Mouse (Mus musculus) layer of hippocampus, adult 9-11 months (tissue): ENCODE measurements around the gene Btrc.
"Not testable (repeated sequence)": the region's sequence is repeated elsewhere in the genome, so short reads cannot be mapped to it uniquely, and the experiment has no call there.

ENCODE experiments used
- DNase-seq: peaks from one replicate; pipeline ENCODE4 v3.0.0; 2022

Gene Btrc

GRCm38 (mm10) chr19:45363384-45363926 is at the start of gene Btrc:
Gene Btrc (plus strand): TSS chr19:45363734.
- DNase-seq, result peak; percentile 100

GRCm38 (mm10) chr19:45317473-45317882 is 46.1 kb upstream of the Btrc start:
- DNase-seq, result no peak

GRCm38 (mm10) chr19:45321062-45321461 is 42.5 kb upstream of the Btrc start:
- no peak for DNase-seq

- DNase-seq, result no peak
These were observed 34.5 kb upstream of the Btrc start for GRCm38 (mm10) chr19:45329039-45329438.

- no peak for DNase-seq
These were observed 33.7 kb upstream of the Btrc start for GRCm38 (mm10) chr19:45329748-45330298.

GRCm38 (mm10) chr19:45336718-45337117 is 26.8 kb upstream of the Btrc start:
- no peak for DNase-seq

- peak; percentile 82 for DNase-seq
These were observed 25.4 kb upstream of the Btrc start for GRCm38 (mm10) chr19:45338182-45338581.

- peak; percentile 28 for DNase-seq
These were observed 19.6 kb upstream of the Btrc start for GRCm38 (mm10) chr19:45343941-45344340.

- DNase-seq, result no peak
These were observed 15.3 kb upstream of the Btrc start for GRCm38 (mm10) chr19:45348188-45348587.

- no peak for DNase-seq
These were observed 13.1 kb upstream of the Btrc start for GRCm38 (mm10) chr19:45350456-45350855.

GRCm38 (mm10) chr19:45352706-45353105 is 10.8 kb upstream of the Btrc start:
- not testable (repeated sequence) for DNase-seq

GRCm38 (mm10) chr19:45355678-45356077 is 7.9 kb upstream of the Btrc start:
- no peak for DNase-seq

- not testable (repeated sequence) for DNase-seq
These were observed 6.7 kb upstream of the Btrc start for GRCm38 (mm10) chr19:45356868-45357267.

- no peak for DNase-seq
These were observed 3.0 kb upstream of the Btrc start for GRCm38 (mm10) chr19:45360486-45360885.

GRCm38 (mm10) chr19:45363933-45364391 is 428 bp downstream of the Btrc start:
- DNase-seq, result no peak

GRCm38 (mm10) chr19:45366651-45367050 is 3.1 kb downstream of the Btrc start:
- no peak for DNase-seq

GRCm38 (mm10) chr19:45384815-45385214 is 21.3 kb downstream of the Btrc start:
- DNase-seq, result not testable (repeated sequence)

GRCm38 (mm10) chr19:45388551-45388950 is 25.0 kb downstream of the Btrc start:
- no peak for DNase-seq

- no peak for DNase-seq
These were observed 30.5 kb downstream of the Btrc start for GRCm38 (mm10) chr19:45394078-45394477.

- DNase-seq, result no peak
These were observed 47.5 kb downstream of the Btrc start for GRCm38 (mm10) chr19:45411000-45411399.

- no peak for DNase-seq
These were observed 49.2 kb downstream of the Btrc start for GRCm38 (mm10) chr19:45412694-45413093.

GRCm38 (mm10) chr19:45413966-45414365 is 50.4 kb downstream of the Btrc start:
- no peak for DNase-seq

- DNase-seq, result no peak
These were observed 54.1 kb downstream of the Btrc start for GRCm38 (mm10) chr19:45417601-45418000.

GRCm38 (mm10) chr19:45422276-45422675 is 58.7 kb downstream of the Btrc start:
- DNase-seq, result no peak

GRCm38 (mm10) chr19:45428146-45428545 is 64.6 kb downstream of the Btrc start:
- no peak for DNase-seq
